Mouse (Mus musculus) heart, postnatal 0 days (tissue): ENCODE results near the gene Nav2.
A peak's percentile ranks its signal among the peaks of the same experiment; 100 is the strongest.

Experiments used
- CTCF ChIP-seq: IDR thresholded peaks from 2 replicates; pipeline ENCODE4 v1.5.1; 2016; ENCODE audit warnings: antibody characterized with exemption, control low read depth, low read depth
- EP300 ChIP-seq: IDR thresholded peaks from 2 replicates; pipeline ENCODE4 v1.6.1; 2016; ENCODE audit warnings: antibody characterized with exemption, low read depth

GRCm38 (mm10) chr7:49522411-49523114 is 614.0 kb downstream of the Nav2 start:
- no peak for TF ChIP-seq CTCF
- 0 out of 2 replicates have a peak, but pooled peaks have one; percentile 22 for TF ChIP-seq EP300
